Mouse (Mus musculus): ENCODE measurements around the gene Hes2. TPM values are rescaled to one million over a fixed set of nuclear protein-coding genes. Genes with fewer than 3 reads are reported as not detected.
A peak's percentile ranks its signal among the peaks of the same experiment; 100 is the strongest.

The Hes2 gene
- polyA plus RNA-seq, 1 experiment from 2014 or later: not detected

DNA sequence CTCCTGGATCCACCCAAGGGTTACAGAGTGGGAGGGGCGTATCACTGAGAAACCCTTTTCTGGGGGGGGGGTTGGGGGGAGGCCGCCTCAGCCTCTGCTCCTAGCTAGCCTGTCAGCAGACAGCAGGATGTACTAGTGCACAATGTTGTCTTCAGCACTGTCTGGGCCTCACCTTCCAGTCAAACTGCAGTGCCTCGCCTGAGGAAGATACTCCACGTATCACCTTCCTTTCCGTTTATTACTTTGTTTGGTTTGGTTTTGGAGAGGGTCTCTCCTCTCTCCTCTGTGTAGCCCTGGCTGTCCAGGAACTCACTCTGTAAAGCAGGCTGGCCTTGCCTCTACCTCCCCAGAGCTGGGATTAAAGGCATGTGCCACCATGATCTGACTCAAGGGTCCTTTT, 25.5 kb upstream of the Hes2 start:
- 43% methylated on average over 5 of the region's 5 CpGs for WGBS
- Histone ChIP-seq H3K36me3 (no peaks in the 10 kb centered on the region), H3K27me3 (peaks cover 78% of the 10 kb centered on the region), H3K9ac (no peak overlapping the region), H3K9me3 (no peaks in the 10 kb centered on the region), H3K4me3 (no peak overlapping the region), H3K27ac (no peak overlapping the region), H3K4me1 (peaks cover 34% of the 10 kb centered on the region), H3K4me2 (no peak overlapping the region)
- ATAC-seq (ENCODE audit: insufficient number of reproducible peaks, insufficient read depth, low FRiP score, low TSS enrichment, low read depth): no peak

DNA sequence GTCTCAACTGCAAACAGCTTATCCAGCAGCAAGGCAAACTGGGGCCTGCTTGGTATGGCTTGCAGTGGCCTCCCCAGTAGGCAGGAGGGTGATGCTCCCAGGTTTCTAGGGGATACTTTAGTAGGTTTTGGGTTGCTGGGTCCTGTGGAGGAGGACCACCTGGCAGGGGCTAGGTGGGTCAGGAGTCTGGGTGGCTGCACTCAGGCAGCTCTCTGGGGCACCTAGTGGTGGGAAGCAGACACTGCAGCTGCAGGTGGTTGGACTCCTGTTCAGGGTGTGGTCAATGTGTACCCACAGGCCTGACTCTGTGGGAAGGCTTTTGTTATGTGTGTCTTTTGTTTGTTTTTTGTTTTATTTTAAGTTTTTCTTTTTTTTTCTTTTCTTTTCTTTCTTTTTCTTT, 24.2 kb upstream of the Hes2 start:
- Histone ChIP-seq H3K27ac (no peak overlapping the region), H3K4me1 (peaks cover 42% of the 10 kb centered on the region), H3K4me2 (no peak overlapping the region), H3K9me3 (no peaks in the 10 kb centered on the region), H3K36me3 (no peaks in the 10 kb centered on the region), H3K4me3 (no peak overlapping the region), H3K27me3 (peaks cover 77% of the 10 kb centered on the region), H3K9ac (no peak overlapping the region)
- no peak for ATAC-seq (ENCODE audit: insufficient number of reproducible peaks, insufficient read depth, low FRiP score, low TSS enrichment, low read depth)

DNA sequence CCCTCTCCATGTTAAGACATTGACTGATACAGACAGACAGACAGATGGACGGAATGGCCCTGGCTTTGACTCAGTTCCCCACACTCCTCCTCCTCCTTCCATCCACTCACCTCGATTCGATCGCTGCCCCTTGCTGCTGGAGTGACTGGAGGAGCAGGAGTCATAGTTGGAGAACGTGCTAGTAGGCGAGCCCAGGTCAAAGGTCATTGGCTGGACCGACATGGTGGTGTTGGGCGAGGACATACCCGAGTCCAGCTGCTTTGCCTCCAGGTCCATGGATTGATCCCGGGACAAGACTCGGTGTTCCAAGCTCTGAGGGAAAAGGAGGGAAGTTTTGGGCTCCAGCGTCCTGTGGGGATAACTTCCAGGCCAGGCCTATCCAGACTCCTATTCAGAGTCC, 23.3 kb upstream of the Hes2 start:
- H3K4me1 ChIP-seq: peaks cover 37% of the 10 kb centered on the region
- ATAC-seq (ENCODE audit: insufficient number of reproducible peaks, insufficient read depth, low FRiP score, low TSS enrichment, low read depth): no peak
- peaks cover 74% of the 10 kb centered on the region for H3K27me3 ChIP-seq
- no peaks in the 10 kb centered on the region for H3K9me3 ChIP-seq
- WGBS: 80% methylated on average over 12 of the region's 12 CpGs
- no peak overlapping the region for H3K4me3 ChIP-seq
- no peak overlapping the region for H3K27ac ChIP-seq
- H3K36me3 ChIP-seq: no peaks in the 10 kb centered on the region
- H3K4me2 ChIP-seq: no peak overlapping the region
- no peak overlapping the region for H3K9ac ChIP-seq

DNA sequence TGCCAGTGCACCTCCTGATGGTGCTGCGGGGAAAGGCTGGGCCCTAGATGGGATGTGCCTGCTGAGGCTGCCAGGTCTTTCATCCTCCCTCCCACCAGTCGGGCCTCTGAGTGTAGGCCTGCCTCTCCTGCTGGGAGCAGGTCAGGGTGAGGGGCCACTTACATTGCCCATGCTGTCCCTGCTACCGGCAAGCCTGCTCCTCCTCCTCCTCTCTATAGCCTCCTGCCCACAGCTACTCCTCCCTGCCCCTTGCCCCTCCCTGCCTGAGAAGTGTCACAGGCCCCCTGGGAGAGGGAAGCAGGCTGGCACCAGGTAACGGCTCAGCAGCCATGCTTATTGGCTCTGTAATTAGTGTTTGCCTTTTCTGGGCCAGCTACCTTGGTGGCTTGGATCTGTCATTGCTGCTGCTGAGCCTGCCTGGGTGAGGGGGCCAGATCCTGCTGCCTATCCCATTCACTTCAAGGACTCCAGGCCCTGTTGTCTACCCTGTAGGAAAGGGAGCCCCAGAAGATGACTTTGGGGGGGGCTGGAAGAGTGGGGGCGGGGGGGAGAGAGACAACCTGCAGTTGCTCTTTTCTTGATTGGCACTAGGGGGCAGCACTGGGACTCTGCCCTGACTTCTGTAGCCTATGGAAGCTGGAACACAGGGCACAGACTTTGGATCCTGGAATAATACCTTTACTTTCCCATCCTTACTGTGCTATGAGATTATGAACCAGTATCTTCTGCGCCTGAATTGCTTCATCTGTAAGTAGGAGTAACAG, 22.4 kb upstream of the Hes2 start:
- no peaks in the 10 kb centered on the region for H3K9me3 ChIP-seq
- no peak for ATAC-seq (ENCODE audit: insufficient number of reproducible peaks, insufficient read depth, low FRiP score, low TSS enrichment, low read depth)
- no peaks in the 10 kb centered on the region for H3K36me3 ChIP-seq
- H3K4me3 ChIP-seq: no peak overlapping the region
- no peak overlapping the region for H3K9ac ChIP-seq
- 27% methylated on average over 6 of the region's 6 CpGs for WGBS
- H3K4me2 ChIP-seq: no peak overlapping the region
- peaks cover 74% of the 10 kb centered on the region for H3K27me3 ChIP-seq
- H3K27ac ChIP-seq: no peak overlapping the region
- H3K4me1 ChIP-seq: peaks cover 27% of the 10 kb centered on the region

DNA sequence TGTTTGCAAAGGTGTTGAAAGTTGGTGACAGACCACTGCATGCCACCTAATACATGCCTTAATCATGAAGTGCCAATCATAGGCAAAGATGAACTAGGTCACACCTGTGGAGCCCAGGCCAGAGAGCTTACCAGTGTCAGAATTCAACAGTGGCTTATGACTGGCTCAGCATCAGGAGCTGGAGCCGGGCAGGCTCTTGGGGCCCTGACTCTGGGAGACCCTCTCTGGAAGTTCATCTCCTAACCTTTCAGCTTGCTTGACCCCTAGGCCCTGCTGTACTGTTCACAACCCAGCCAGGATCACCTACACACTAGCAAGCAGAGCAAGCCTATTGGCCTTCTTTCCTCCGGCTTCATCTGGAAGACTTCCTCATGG, 21.8 kb upstream of the Hes2 start:
- H3K9ac ChIP-seq: no peak overlapping the region
- no peak overlapping the region for H3K4me3 ChIP-seq
- WGBS: 86% methylated on average over 2 of the region's 2 CpGs
- no peak for ATAC-seq (ENCODE audit: insufficient number of reproducible peaks, insufficient read depth, low FRiP score, low TSS enrichment, low read depth)
- no peak overlapping the region for H3K4me2 ChIP-seq
- peaks cover 72% of the 10 kb centered on the region for H3K27me3 ChIP-seq
- H3K4me1 ChIP-seq: peaks cover 22% of the 10 kb centered on the region
- H3K36me3 ChIP-seq: no peaks in the 10 kb centered on the region
- no peaks in the 10 kb centered on the region for H3K9me3 ChIP-seq
- no peak overlapping the region for H3K27ac ChIP-seq

DNA sequence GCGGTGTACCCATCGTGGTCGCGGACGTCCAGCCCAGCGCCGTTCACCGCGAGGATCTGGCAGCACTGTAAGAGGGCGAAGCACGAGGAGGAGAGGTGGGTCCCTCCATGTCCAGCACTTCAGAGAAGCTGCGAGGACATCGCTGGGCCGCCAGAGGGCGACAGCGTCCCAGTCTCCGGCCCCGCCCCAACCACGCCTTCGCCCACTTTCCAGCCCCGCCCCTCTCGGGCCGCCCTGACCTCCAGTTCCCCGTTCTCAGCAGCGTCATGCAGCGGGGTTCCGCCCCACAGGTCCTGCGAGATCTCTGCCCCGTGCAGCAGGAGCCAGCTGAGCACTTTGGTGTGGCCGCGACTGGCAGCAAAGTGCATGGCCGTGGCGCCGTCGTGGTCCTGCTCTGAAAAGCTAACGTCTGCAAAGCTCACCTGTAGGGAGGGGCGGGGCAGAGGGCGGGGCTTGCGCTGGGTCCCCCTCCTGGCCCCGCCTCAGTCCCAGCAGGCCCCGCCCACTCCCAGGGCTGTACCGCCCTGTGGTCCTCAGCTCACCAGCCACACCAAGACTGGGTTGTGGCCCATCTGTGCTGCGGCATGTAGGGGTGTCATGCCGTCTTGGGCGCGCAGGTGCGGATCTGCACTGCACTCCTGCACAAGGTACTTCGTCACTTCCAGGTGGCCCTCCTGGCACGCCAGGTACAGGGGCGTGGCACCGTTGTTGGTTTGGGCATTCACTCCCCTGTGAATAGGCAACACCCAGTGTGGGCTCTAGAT, 20.0 kb upstream of the Hes2 start:
- Histone ChIP-seq H3K27ac (no peak overlapping the region), H3K9me3 (no peaks in the 10 kb centered on the region), H3K4me3 (peak overlapping the region; percentile 52), H3K4me2 (peak overlapping the region; percentile 78), H3K4me1 (peaks cover 11% of the 10 kb centered on the region), H3K9ac (0 out of 2 replicates have a peak overlapping the region, but pooled peaks have one; percentile 49), H3K36me3 (no peaks in the 10 kb centered on the region), H3K27me3 (peaks cover 62% of the 10 kb centered on the region)
- WGBS: 2% methylated on average over 51 of the region's 51 CpGs
- peak; percentile 73 for ATAC-seq (ENCODE audit: insufficient number of reproducible peaks, insufficient read depth, low FRiP score, low TSS enrichment, low read depth)

DNA sequence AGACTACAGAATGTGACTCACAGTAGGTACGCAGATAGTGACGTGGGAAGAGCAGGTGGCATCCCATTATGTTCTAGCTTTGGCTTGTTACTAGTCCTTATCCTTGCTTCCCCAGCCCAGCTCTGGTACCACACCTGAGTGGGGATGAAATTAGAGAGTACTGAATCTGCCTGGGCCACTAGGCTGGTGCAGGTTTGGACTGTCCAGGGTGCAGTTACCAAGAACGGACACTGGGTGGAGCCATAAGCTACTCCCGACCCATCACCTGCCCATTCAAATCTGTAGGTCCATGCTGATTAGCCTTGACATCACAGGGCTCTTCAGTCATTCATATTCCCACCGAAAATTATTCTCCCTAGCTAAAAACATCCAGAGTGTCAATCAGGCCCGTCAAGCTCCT, 18.2 kb upstream of the Hes2 start:
- no peak overlapping the region for H3K4me3 ChIP-seq
- H3K27me3 ChIP-seq: peaks cover 56% of the 10 kb centered on the region
- no peaks in the 10 kb centered on the region for H3K9me3 ChIP-seq
- ATAC-seq (ENCODE audit: insufficient number of reproducible peaks, insufficient read depth, low FRiP score, low TSS enrichment, low read depth): no peak
- H3K27ac ChIP-seq: no peak overlapping the region
- no peak overlapping the region for H3K9ac ChIP-seq
- no peaks in the 10 kb centered on the region for H3K36me3 ChIP-seq
- H3K4me1 ChIP-seq: peaks cover 11% of the 10 kb centered on the region
- 30% methylated on average over 6 of the region's 6 CpGs for WGBS
- H3K4me2 ChIP-seq: no peak overlapping the region

DNA sequence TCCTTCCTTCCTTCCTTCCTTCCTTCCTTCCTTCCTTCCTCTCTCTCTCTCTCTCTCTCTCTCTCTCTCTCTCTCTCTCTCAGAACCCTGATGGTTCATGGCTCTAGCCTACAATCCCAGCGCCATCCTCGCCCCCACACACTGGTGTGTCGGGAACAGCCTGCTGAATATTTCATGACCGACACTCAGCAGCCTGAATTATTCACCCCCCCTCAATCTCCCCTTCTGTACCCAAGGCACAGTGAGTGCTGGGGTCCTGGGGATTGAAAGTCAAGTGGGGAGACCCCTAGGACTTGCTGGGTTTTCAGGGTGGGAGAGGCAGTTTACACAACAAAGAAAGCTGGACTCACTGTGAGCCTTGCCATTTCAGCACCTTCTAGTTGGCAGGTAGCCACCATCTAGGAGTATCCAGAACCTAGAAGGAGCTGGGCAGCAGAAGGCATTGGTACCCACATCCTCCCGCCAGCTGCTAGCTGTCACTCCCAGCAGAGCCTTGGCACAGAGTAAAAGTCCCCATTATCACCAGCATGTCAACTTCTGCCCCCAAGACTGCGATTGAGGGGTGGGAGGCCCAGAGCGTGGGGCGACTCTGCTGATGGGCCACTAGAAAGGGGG, 17.0 kb upstream of the Hes2 start:
- Histone ChIP-seq H3K4me1 (peaks cover 11% of the 10 kb centered on the region), H3K4me3 (no peak overlapping the region), H3K4me2 (no peak overlapping the region), H3K36me3 (no peaks in the 10 kb centered on the region), H3K9ac (no peak overlapping the region), H3K9me3 (no peaks in the 10 kb centered on the region), H3K27ac (no peak overlapping the region), H3K27me3 (peaks cover 52% of the 10 kb centered on the region)
- 74% methylated on average over 8 of the region's 8 CpGs for WGBS
- ATAC-seq (ENCODE audit: insufficient number of reproducible peaks, insufficient read depth, low FRiP score, low TSS enrichment, low read depth): no peak

DNA sequence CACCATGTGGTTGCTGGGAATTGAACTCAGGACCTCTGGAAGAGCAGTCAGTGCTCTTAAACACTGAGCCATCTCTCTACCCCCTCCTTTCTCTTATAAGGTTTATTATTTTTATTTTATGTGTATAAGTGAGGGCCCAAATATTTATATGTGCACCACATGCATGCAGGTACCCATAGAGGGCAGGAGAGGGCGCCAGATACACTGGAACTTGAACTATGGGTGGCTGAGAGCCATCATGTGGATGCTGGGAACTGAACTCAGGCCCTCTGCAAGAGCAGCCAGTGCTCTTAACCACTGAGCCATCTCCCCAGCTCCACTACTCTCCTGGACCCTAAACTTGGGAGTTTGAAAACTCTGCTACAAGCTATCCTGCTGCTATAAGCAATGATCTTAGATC, 15.0 kb upstream of the Hes2 start:
- Histone ChIP-seq H3K4me1 (peaks cover 5% of the 10 kb centered on the region), H3K9ac (no peak overlapping the region), H3K36me3 (no peaks in the 10 kb centered on the region), H3K4me3 (no peak overlapping the region), H3K27ac (no peak overlapping the region), H3K27me3 (peaks cover 52% of the 10 kb centered on the region), H3K4me2 (no peak overlapping the region), H3K9me3 (no peaks in the 10 kb centered on the region)
- 4% methylated on average over 1 of the region's 1 CpGs for WGBS
- no peak for ATAC-seq (ENCODE audit: insufficient number of reproducible peaks, insufficient read depth, low FRiP score, low TSS enrichment, low read depth)

DNA sequence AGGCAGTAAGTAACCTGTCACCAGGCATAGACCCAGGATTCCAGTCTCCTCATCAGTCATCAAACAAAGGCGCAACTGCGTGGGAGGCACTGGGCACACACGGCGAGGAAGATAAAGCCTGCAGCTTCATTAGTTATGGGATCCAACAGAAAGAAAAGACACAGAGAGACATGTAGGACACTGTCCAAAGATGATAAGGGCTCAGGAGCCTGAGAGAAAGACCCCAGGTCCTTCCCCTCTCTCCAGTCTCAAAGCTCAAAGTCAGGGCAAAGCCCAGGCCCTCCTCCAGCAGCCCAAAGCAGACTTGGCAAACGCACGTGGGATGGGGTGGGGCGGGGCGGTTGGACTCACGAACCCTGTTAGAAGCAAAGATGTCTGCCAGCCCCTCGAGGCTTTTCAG, 13.2 kb upstream of the Hes2 start:
- H3K27me3 ChIP-seq: peaks cover 55% of the 10 kb centered on the region
- H3K27ac ChIP-seq: no peak overlapping the region
- ATAC-seq (ENCODE audit: insufficient number of reproducible peaks, insufficient read depth, low FRiP score, low TSS enrichment, low read depth): no peak
- no peak overlapping the region for H3K4me2 ChIP-seq
- no peaks in the 10 kb centered on the region for H3K9me3 ChIP-seq
- no peaks in the 10 kb centered on the region for H3K4me1 ChIP-seq
- H3K36me3 ChIP-seq: no peaks in the 10 kb centered on the region
- H3K9ac ChIP-seq: no peak overlapping the region
- WGBS: 79% methylated on average over 10 of the region's 10 CpGs
- H3K4me3 ChIP-seq: no peak overlapping the region

DNA sequence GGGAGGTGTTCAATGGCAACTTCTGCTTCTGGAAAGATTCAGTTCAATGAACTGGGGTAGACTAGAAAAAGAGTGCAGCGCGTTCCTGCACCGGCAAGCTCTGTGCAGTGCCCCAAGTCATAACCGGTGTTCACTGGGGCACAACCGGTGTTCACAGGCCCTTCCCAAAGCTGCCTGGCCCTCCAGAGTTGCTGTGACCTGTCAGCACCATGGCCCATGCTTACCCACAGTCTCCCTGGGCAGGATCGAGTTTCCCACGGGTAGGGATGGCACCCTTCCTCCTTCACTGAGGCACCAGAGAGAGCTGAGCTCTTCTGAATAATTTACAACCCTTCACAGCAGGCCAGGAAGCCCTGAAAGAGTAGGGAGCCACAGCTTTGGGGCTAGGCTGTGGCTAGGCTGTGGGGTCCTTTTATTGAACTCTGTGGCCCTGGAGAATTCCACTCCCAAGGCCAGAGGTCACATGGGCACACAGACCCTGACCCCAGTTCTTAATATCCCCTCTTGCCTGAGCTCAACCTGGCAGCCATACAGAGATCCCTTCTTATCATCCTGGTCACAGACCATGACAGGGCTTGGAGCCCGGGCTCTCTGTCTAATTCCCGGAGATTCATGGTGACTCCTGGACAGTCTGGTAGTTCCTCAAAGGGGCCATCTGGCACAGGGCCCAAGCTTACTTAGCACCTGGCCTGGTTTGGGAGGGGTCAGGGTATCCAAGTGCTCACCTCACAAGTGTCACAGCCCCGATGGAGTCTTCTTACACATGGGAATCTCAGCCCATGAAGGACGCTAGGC, 12.4 kb upstream of the Hes2 start:
- Histone ChIP-seq H3K27me3 (peaks cover 55% of the 10 kb centered on the region), H3K27ac (no peak overlapping the region), H3K4me3 (no peak overlapping the region), H3K9me3 (no peaks in the 10 kb centered on the region), H3K9ac (no peak overlapping the region), H3K4me2 (no peak overlapping the region), H3K4me1 (no peaks in the 10 kb centered on the region), H3K36me3 (no peaks in the 10 kb centered on the region)
- ATAC-seq (ENCODE audit: insufficient number of reproducible peaks, insufficient read depth, low FRiP score, low TSS enrichment, low read depth): no peak
- 74% methylated on average over 11 of the region's 11 CpGs for WGBS

Measured in embryonic facial prominence, embryonic 13.5 days (tissue).